Mouse (Mus musculus): Measurements from ENCODE around the gene Cst12. TPM values are rescaled to one million over a fixed set of nuclear protein-coding genes. Genes with fewer than 3 reads are reported as not detected.

Gene Cst12
- not detected for polyA plus RNA-seq (2015; fragmentation: Illumina TruSeq; extraction: RNeasy Lipid Tissue Mini Kit (QIAGEN cat#74804); ENCODE audit: insufficient read depth, low read depth, low replicate concordance)

DNA sequence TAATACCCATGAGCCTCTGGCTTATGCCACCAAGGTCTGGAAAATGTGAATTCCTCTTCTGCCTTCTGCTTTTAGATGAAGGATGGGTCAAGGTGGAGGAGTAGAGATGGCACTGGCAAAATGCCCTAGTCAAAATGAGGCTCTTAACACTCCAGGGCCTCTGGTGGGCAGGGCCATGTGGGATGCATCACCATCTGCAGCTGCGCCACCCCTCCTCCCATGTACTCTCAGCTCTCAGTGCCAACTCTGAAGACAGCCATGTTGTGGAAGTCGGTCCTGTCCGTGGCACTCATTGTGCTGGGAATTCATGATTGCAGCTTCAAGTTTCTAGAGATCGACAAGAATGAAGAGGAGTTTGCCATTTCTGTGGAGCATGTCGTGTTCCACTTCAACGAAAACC is at the start of gene Cst12:
Cst12 (plus strand) TSS at position 220 of the 400 bp plus-strand sequence.

DNA sequence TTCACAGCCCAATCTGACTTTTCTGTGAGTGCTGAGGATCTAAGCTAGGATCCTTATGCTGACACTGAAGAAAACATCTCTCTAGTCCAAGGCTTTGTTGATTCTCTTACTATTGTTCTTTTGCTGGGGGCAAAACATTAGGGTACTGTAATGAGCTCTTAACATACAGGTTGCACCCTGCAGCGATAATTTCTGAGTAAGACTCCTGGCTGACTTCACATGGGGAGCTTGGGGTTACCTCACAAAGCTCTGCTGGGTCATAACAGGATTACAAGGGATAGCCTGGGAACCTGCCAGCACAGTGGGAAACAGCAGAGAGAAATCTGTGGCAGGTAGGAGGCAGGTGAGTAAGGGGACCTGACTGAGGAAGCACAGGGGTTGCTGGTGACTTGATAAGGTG is 39.1 kb upstream of the Cst12 start, which contains the start of gene Cstl1:
Cstl1 (plus strand) TSS at position 301 of the 400 bp plus-strand sequence.

DNA sequence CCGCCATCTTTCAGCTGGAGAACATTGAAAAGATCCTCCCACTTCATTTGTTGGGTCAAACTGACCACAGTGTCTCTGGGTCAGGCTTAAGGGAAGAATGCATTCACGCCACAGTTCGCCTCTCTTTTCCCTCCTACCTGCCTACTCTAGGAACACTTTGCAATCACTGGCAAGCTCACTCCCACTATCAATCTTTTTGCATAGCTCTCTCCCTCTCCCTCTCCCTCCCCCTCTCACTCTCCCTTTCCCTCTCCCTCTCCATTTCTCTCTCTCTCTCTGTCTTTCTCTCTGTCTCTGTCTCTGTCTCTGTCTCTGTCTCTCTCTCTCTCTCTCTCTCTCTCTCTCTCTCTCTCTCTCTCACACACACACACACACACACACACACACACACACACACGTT is 17.8 kb upstream of the Cst12 start, which contains the start of gene Cst11:
Cst11 (minus strand) TSS at position 101 of the 400 bp plus-strand sequence.

DNA sequence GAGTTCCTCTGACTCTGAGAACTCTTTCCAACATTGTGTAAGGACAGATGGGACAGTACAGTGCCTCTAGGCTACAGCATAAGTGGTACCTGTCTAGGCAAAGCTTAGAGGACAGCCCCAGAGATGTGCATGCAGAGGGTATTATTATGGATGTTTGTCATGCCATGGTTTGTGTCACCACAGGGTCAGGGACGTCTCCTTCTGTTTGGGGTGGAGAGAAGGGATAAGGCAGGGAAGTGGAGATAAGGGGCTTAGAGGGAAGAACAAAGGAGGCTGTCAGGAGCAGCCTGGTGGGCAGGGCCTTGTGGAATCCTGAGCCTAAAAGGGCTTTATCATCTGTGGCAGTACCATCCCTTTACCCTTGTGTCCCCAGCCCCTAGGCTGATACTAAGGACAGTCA is 7.5 kb upstream of the Cst12 start, which contains the start of gene 8030411F24Rik:
8030411F24Rik (plus strand) TSS at position 301 of the 400 bp plus-strand sequence.

DNA sequence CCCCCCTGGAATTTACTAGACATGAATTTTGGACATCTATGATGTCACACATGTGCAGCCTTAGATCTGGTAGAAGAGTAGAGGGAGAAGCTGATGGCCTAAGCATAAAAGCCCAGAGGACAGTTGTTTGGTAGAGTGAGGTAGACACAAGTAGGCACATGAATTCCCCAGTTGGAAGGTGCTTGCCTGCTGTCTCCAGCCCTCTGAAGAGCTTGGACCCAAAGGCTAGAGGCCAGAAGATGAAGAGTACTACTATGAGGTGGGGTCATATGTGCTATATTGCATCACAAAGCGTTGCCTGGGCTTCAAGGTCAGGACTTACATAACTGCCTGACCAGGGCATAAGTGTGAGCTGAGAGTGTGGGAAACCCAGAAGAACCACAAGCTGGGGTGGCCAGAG is 9.3 kb downstream of the Cst12 start, which contains the start of gene Cst8:
Cst8 (plus strand) TSS at position 301 of the 400 bp plus-strand sequence.

DNA sequence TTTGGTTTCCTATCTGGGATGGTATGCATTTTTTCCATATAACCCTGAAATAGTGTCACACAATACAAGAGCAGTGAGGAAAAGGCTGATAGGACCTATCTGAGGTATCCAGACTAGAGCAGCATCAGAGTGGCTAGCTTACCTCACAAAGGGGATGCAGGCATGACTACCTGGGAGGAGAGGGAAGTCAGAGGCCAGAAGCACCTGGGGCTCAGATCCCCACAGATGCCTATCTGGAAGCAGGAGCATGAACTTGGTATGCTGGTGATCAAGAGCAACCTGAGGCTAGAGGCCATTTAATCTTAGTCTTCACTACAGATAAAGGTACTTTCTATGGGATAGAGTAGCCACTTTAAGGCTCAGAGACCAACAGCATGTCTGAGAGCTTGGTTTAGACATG is 30.7 kb downstream of the Cst12 start, which contains the start of gene Cst13:
Cst13 (plus strand) TSS at position 173 of the 400 bp plus-strand sequence.

DNA sequence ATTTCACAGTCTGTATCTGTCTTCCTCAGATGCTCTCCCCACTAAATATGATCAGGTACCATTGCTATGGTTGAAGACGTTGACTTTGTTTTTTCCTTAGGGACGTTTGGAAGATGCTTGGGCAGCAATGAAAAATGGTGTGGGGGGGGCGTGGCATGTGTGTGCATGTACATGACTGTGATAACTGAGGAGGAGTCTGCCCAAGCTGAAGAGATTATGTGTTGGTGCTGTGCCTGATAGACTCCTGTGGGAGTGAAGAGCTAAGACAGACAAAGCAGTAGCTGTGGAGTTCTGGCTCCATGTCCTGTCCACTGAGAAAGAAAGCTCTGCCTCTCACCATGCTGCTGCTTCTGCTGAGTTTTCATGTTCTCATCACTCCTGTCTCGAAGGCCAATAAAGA is 45.8 kb downstream of the Cst12 start, which contains the start of gene Cst9:
Cst9 (plus strand) TSS at position 236 of the 400 bp plus-strand sequence.

Other genes with a start within 250 kb of the Cst12 start
- 2.8 TPM for gene Nxt1, start 116.8 kb upstream of the Cst12 start, polyA plus RNA-seq (2015; fragmentation: Illumina TruSeq; extraction: RNeasy Lipid Tissue Mini Kit (QIAGEN cat#74804); ENCODE audit: insufficient read depth, low read depth, low replicate concordance)
- gene Gzf1, start 108.3 kb upstream of the Cst12 start, polyA plus RNA-seq (2015; fragmentation: Illumina TruSeq; extraction: RNeasy Lipid Tissue Mini Kit (QIAGEN cat#74804); ENCODE audit: insufficient read depth, low read depth, low replicate concordance), result 3.0 TPM
- gene Napb, start 56.9 kb upstream of the Cst12 start, polyA plus RNA-seq (2015; fragmentation: Illumina TruSeq; extraction: RNeasy Lipid Tissue Mini Kit (QIAGEN cat#74804); ENCODE audit: insufficient read depth, low read depth, low replicate concordance), result 2.3 TPM
- gene Cstl1, start 39.0 kb upstream of the Cst12 start, polyA plus RNA-seq (2015; fragmentation: Illumina TruSeq; extraction: RNeasy Lipid Tissue Mini Kit (QIAGEN cat#74804); ENCODE audit: insufficient read depth, low read depth, low replicate concordance), result not detected
- not detected for gene Cst11, start 17.9 kb upstream of the Cst12 start, polyA plus RNA-seq (2015; fragmentation: Illumina TruSeq; extraction: RNeasy Lipid Tissue Mini Kit (QIAGEN cat#74804); ENCODE audit: insufficient read depth, low read depth, low replicate concordance)
- gene 8030411F24Rik, start 7.4 kb upstream of the Cst12 start, polyA plus RNA-seq (2015; fragmentation: Illumina TruSeq; extraction: RNeasy Lipid Tissue Mini Kit (QIAGEN cat#74804); ENCODE audit: insufficient read depth, low read depth, low replicate concordance), result not detected
- not detected for gene Cst8, start 9.4 kb downstream of the Cst12 start, polyA plus RNA-seq (2015; fragmentation: Illumina TruSeq; extraction: RNeasy Lipid Tissue Mini Kit (QIAGEN cat#74804); ENCODE audit: insufficient read depth, low read depth, low replicate concordance)
- not detected for gene Cst13, start 30.7 kb downstream of the Cst12 start, polyA plus RNA-seq (2015; fragmentation: Illumina TruSeq; extraction: RNeasy Lipid Tissue Mini Kit (QIAGEN cat#74804); ENCODE audit: insufficient read depth, low read depth, low replicate concordance)
- not detected for gene Cst9, start 45.8 kb downstream of the Cst12 start, polyA plus RNA-seq (2015; fragmentation: Illumina TruSeq; extraction: RNeasy Lipid Tissue Mini Kit (QIAGEN cat#74804); ENCODE audit: insufficient read depth, low read depth, low replicate concordance)
- not detected for gene 9230104L09Rik, start 75.7 kb downstream of the Cst12 start, polyA plus RNA-seq (2015; fragmentation: Illumina TruSeq; extraction: RNeasy Lipid Tissue Mini Kit (QIAGEN cat#74804); ENCODE audit: insufficient read depth, low read depth, low replicate concordance)
- 359 TPM for gene Cst3, start 86.3 kb downstream of the Cst12 start, polyA plus RNA-seq (2015; fragmentation: Illumina TruSeq; extraction: RNeasy Lipid Tissue Mini Kit (QIAGEN cat#74804); ENCODE audit: insufficient read depth, low read depth, low replicate concordance)
- not detected for gene Gm1330, start 213.9 kb downstream of the Cst12 start, polyA plus RNA-seq (2015; fragmentation: Illumina TruSeq; extraction: RNeasy Lipid Tissue Mini Kit (QIAGEN cat#74804); ENCODE audit: insufficient read depth, low read depth, low replicate concordance)
- not detected for gene Gm10750, start 227.9 kb downstream of the Cst12 start, polyA plus RNA-seq (2015; fragmentation: Illumina TruSeq; extraction: RNeasy Lipid Tissue Mini Kit (QIAGEN cat#74804); ENCODE audit: insufficient read depth, low read depth, low replicate concordance)

Data from pancreas, adult 10 weeks (tissue).